Mouse (Mus musculus) small intestine, adult 2 months (tissue): ENCODE measurements around the gene Hoxc4.

ENCODE experiments used
- CTCF ChIP-seq: fragments of 200-500 bp; IDR thresholded peaks from 2 replicates; pipeline ENCODE4 v1.5.1; 2012; ENCODE audit warnings: low read depth, mild to moderate bottlenecking, control low read depth, inconsistent platforms, low read length, moderate library complexity, mixed read lengths; ENCODE audit not compliant: insufficient replicate concordance, insufficient read length; ENCODE audit errors: extremely low read depth
- POLR2A ChIP-seq: fragments of 200-500 bp; IDR thresholded peaks from 2 replicates; pipeline ENCODE4 v1.6.1; 2012; ENCODE audit warnings: low read depth, mild to moderate bottlenecking, control low read depth, inconsistent platforms, low read length, moderate library complexity

DNA sequence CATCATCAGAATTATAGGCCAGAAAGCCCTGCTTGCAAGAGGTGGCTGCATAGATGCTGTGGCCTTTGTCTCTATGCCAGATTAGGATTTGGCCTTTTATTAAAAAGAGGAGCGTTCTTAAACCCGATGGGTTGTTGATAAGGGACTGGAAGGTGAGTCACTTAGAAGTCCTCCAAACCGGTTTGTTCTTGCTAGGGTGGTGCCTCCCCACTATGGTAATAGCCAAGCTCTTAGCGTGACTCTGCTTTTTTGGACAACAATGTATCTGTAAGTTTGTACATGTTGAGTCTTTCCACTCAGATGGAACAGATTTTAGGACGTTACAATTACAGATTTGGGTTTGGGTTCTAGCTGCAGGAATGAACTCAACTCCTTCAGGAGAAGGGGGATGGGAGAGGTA lies 22.9 kb downstream of the Hoxc4 start:
- no peak for TF ChIP-seq POLR2A
- no peak for TF ChIP-seq CTCF
